Mouse (Mus musculus) thymus, adult 2 months (tissue): ENCODE data around the gene Fam166a.
A peak's percentile ranks its signal among the peaks of the same experiment; 100 is the strongest.

ENCODE experiments used
- CTCF ChIP-seq: fragments of 200-500 bp; IDR thresholded peaks from 2 replicates; pipeline ENCODE4 v1.5.1; 2012; ENCODE audit warnings: mild to moderate bottlenecking, control low read depth, low read length, moderate library complexity, borderline replicate concordance; ENCODE audit not compliant: control insufficient read depth, poor library complexity, insufficient read depth; ENCODE audit errors: extremely low read depth
- POLR2A ChIP-seq: fragments of 200-500 bp; IDR thresholded peaks from 2 replicates; pipeline ENCODE4 v1.6.1; 2012; ENCODE audit warnings: mild to moderate bottlenecking, low read length, control low read depth, moderate library complexity; ENCODE audit not compliant: control insufficient read depth, poor library complexity, insufficient read depth; ENCODE audit errors: extremely low read depth

- TF ChIP-seq CTCF (no peak), POLR2A (0 out of 2 replicates have a peak, but pooled peaks have one; percentile 75)
Observed at GRCm38 (mm10) chr2:25224766-25225752, 6.5 kb downstream of the Fam166a start.
